Mouse (Mus musculus) cortical plate, adult 2 months (tissue): ENCODE data around the gene Def8. TPM values are rescaled to one million over a fixed set of nuclear protein-coding genes. Genes with fewer than 3 reads are reported as not detected.

Experiments used
- H3K27ac ChIP-seq: fragments of 200-500 bp; 2 replicates; pipeline ENCODE4 v1.5.1; 2012; ENCODE audit warnings: low read length, control low read depth, inconsistent platforms; ENCODE audit not compliant: insufficient read depth
- H3K4me1 ChIP-seq: fragments of 200-500 bp; 2 replicates; pipeline ENCODE4 v1.6.1; 2011; ENCODE audit warnings: low read length; ENCODE audit not compliant: control insufficient read depth, insufficient read depth
- H3K4me3 ChIP-seq: fragments of 200-500 bp; 2 replicates; pipeline ENCODE4 v1.5.1; 2011; ENCODE audit warnings: mild to moderate bottlenecking, low read length, control low read depth; ENCODE audit not compliant: insufficient read depth
- CTCF ChIP-seq: fragments of 200-500 bp; IDR thresholded peaks from 2 replicates; pipeline ENCODE4 v1.5.1; 2011; ENCODE audit warnings: mild to moderate bottlenecking, control low read depth, low read length; ENCODE audit not compliant: insufficient read depth; ENCODE audit errors: extremely low read depth
- POLR2A ChIP-seq: fragments of 200-500 bp; IDR thresholded peaks from 2 replicates; pipeline ENCODE4 v1.6.1; 2011; ENCODE audit warnings: mild to moderate bottlenecking, low read length, control low read depth; ENCODE audit not compliant: insufficient read depth; ENCODE audit errors: extremely low read depth
- polyA plus RNA-seq: library from polyadenylated mRNA; depleted of rRNA; stranded (reverse); fragments of >200 nt; gene quantifications from 2 replicates; pipeline ENCODE4 v1.2.3, GENCODE M21; 2012; rRNA removed

The Def8 gene
- polyA plus RNA-seq, 1 experiment = 43.2 TPM

DNA sequence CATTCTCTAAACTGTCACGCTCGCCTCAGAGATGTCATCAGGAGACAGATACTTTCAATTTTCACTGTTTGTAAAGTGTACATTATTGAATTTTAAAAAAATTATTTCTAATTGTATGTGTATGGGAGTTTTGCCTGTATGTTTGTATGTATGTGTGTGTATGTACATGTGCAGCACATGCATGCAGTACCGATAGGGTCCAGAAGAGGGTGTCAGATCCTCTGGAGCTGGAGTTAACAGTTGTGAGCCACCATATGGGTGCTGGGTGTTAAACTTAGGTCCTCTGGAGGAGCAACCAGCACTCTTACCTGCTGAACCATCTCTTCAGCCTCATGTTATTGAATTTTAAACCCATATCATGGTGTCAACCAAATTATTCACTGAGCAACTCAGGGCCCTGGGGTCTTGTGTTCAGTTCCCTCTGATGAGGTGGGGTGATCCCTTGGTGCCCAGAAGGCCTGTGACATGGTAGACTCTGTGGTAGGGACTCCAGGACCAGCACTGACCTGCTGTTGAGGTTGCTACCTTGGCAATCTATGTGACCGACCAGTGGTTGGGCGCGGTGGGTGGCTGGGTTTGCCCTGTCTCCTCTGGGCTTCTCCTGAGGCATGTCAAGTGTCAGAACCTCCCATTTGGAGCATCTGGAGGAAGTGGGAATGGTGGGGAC lies 80.6 kb downstream of the Def8 start:
- no peak overlapping the region for H3K27ac ChIP-seq
- H3K4me3 ChIP-seq = no peak overlapping the region
- no peaks in the 10 kb centered on the region for H3K4me1 ChIP-seq
- TF ChIP-seq CTCF (no peak), POLR2A (no peak)

DNA sequence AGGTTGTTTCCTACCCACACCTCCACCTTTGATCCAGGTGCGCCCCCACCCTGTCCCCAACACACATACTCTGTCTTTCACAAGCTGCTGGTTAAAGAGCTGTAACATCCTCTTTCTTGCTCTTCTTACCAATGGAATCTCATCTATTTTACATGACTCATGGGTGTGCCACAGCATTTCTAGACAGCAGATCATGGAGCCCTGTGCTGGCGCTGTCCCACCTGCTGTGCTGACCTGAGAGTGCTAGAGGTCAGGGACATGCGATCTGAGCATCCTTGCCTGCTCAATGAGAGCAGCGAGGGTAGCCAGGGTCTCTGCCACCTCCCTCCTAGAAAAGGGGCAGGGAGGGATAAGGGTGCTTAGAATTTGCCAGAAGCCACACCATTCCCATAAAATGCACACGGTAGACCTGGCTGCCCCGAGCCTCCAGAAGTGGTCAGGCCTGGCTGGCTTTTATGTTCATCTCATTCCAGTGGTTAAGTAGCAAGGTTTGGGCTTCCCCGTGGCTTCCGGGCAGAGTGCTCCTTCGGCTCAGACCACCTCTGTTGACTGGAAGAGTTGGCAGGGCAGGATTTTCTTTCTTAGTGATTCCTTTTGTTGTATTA lies 81.4 kb downstream of the Def8 start:
- Histone ChIP-seq H3K27ac (no peak overlapping the region), H3K4me1 (no peaks in the 10 kb centered on the region), H3K4me3 (no peak overlapping the region)
- TF ChIP-seq POLR2A (no peak), CTCF (no peak)

GRCm38 (mm10) chr8:123505267-123505666 lies 81.9 kb downstream of the Def8 start:
- Histone ChIP-seq H3K4me1 (no peaks in the 10 kb centered on the region), H3K27ac (no peak overlapping the region), H3K4me3 (no peak overlapping the region)
- TF ChIP-seq POLR2A = no peak
- TF ChIP-seq CTCF = no peak

DNA sequence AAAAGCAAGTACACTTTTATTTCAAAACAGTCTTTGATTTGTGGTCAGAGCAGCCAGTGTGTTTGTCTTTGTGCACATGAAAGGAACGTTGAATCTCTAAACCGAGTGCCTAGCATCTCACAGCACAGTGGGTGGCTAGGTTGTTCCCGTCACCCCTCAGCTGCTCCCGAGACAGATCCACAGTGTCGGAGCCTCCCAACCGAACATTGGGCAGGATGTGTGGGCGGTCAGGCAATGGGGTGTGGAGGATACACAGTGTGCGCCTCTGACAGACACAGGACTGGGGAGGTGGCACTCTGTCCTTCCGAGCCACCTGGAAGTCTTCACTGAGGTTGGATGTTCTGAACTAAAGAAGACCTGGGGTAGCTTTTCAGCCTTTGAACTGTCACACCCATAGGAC lies 82.4 kb downstream of the Def8 start:
- Histone ChIP-seq H3K4me1 (no peaks in the 10 kb centered on the region), H3K4me3 (no peak overlapping the region), H3K27ac (no peak overlapping the region)
- TF ChIP-seq POLR2A (no peak), CTCF (no peak)

DNA sequence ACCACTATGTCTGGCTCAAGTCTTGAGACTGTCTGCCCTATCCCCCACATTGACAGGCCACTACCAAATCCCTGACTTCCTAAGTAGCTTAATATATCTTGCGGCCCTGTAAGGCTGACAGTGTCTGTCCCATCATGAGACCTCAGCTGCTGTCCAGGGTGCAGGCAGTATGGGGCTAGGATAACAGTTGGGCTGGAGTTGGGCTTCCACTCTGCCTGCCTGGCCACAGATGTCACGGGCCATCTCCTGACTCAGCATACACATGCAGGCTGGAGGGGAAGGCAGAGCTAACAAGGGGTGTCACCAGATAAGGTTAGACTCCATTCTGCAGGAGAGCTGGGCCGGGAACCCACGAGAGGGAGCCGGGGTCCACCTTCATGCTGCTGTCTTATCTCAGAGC lies 83.8 kb downstream of the Def8 start:
- no peak for TF ChIP-seq CTCF
- TF ChIP-seq POLR2A = no peak
- no peak overlapping the region for H3K4me3 ChIP-seq
- no peaks in the 10 kb centered on the region for H3K4me1 ChIP-seq
- no peak overlapping the region for H3K27ac ChIP-seq

DNA sequence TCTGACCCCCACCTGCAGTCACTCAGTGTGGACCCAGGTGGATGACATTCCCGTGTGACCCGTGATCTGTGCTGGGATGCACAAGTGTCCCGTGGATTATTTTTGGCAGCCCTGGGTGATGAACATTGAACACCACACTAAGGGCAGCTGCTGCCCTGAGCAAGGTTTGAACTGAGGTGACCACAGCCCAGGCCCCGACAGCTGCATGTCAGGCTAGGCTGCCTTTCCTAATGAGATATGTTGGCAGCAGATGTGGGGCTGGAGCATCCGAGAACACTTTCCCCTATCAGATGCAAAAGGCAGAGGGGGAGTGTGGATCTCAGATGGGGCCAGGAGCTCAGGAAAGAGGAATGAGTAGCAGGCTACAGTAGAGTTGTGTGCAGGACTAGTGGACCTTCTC lies 87.5 kb downstream of the Def8 start:
- Histone ChIP-seq H3K4me1 (no peaks in the 10 kb centered on the region), H3K27ac (no peak overlapping the region), H3K4me3 (no peak overlapping the region)
- TF ChIP-seq CTCF (no peak), POLR2A (no peak)

Other genes starting within 250 kb of the Def8 start
- not detected in 2 replicates for gene Dpep1, start 237.3 kb upstream of the Def8 start, polyA plus RNA-seq
- 126 and 130 TPM in 2 replicates for gene Chmp1a, start 210.8 kb upstream of the Def8 start, polyA plus RNA-seq
- 8.4 and 9.7 TPM in 2 replicates for gene Spata33, start 210.7 kb upstream of the Def8 start, polyA plus RNA-seq
- 165 and 187 TPM in 2 replicates for gene Cdk10, start 198.7 kb upstream of the Def8 start, polyA plus RNA-seq
- 59.6 and 69.8 TPM in 2 replicates for gene Spata2l, start 187.3 kb upstream of the Def8 start, polyA plus RNA-seq
- gene Zfp276, start 169.3 kb upstream of the Def8 start, polyA plus RNA-seq = 28.4 and 30.9 TPM in 2 replicates
- gene Vps9d1, start 169.2 kb upstream of the Def8 start, polyA plus RNA-seq = 111 and 112 TPM in 2 replicates
- 3.9 and 4.8 TPM in 2 replicates for gene Fanca, start 105.0 kb upstream of the Def8 start, polyA plus RNA-seq
- 18.2 and 18.9 TPM in 2 replicates for gene Spire2, start 90.8 kb upstream of the Def8 start, polyA plus RNA-seq
- gene Tcf25, start 49.8 kb upstream of the Def8 start, polyA plus RNA-seq = 659 and 685 TPM in 2 replicates
- 0.02 and 0.06 TPM in 2 replicates for gene Mc1r, start 16.4 kb upstream of the Def8 start, polyA plus RNA-seq
- 491 and 518 TPM in 2 replicates for gene Tubb3, start 12.1 kb upstream of the Def8 start, polyA plus RNA-seq
- gene Afg3l1, start 54.4 kb downstream of the Def8 start, polyA plus RNA-seq = 20.4 and 21.5 TPM in 2 replicates
- 20.9 and 21.5 TPM in 2 replicates for gene Dbndd1, start 91.9 kb downstream of the Def8 start, polyA plus RNA-seq
- 35.5 and 40.4 TPM in 2 replicates for gene Gas8, start 95.3 kb downstream of the Def8 start, polyA plus RNA-seq
- 29.1 and 30.8 TPM in 2 replicates for gene Rhou, start 230.4 kb downstream of the Def8 start, polyA plus RNA-seq